Mouse (Mus musculus) embryonic fibroblast, embryonic 13.5 days (primary cell): ENCODE results near the gene Pde4d. TPM values are rescaled to one million over a fixed set of nuclear protein-coding genes. Genes with fewer than 3 reads are reported as not detected.

ENCODE experiments used
- H3K27ac ChIP-seq: 2 replicates; pipeline ENCODE4 v1.5.1; 2012; ENCODE audit warnings: low read length, control low read depth, inconsistent platforms; ENCODE audit not compliant: insufficient read depth
- H3K4me1 ChIP-seq: 2 replicates; pipeline ENCODE4 v1.6.1; 2011; ENCODE audit warnings: low read length; ENCODE audit not compliant: control insufficient read depth, insufficient read depth
- H3K4me3 ChIP-seq: 2 replicates; pipeline ENCODE4 v1.5.1; 2011; ENCODE audit warnings: mild to moderate bottlenecking, control low read depth, low read length; ENCODE audit not compliant: insufficient read depth
- CTCF ChIP-seq: IDR thresholded peaks from 2 replicates; pipeline ENCODE4 v1.5.1; 2011; ENCODE audit warnings: mild to moderate bottlenecking, control low read depth, low read length, moderate library complexity, borderline replicate concordance; ENCODE audit not compliant: insufficient read depth
- POLR2A ChIP-seq: IDR thresholded peaks from 2 replicates; pipeline ENCODE4 v1.6.1; 2011; ENCODE audit warnings: low read depth, mild to moderate bottlenecking, control low read depth, low read length, moderate library complexity
- polyA plus RNA-seq: library from polyadenylated mRNA; stranded (reverse); fragments of >200 nt; gene quantifications from 2 replicates; pipeline ENCODE4 v1.2.4, GENCODE M21; 2011; ENCODE audit warnings: low read depth; ENCODE audit not compliant: missing spikeins, insufficient read length

The Pde4d gene
- polyA plus RNA-seq, 1 experiment, result 26.9 TPM

DNA sequence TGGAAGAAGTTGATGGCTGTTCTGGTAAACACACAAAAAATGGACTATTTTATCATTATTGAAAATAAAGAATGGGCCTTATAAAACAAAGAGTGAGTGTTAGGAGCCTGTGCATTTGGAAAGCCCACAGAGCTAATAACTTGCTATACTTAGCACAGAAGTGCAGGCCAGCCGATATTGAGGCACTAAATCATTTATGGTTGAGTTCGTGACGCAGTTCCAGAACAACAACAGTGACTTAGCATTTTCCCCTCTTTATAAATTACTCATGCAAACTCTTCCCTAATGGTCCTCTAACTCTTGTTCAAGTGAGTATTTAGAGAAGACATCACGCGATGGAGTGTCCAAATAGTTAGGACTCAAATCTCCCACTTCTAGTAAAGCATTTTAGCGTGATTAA lies 837.7 kb downstream of the Pde4d start:
- Histone ChIP-seq H3K4me1 (no peaks in the 10 kb centered on the region), H3K27ac (no peak overlapping the region), H3K4me3 (no peak overlapping the region)
- TF ChIP-seq POLR2A (no peak), CTCF (no peak)

DNA sequence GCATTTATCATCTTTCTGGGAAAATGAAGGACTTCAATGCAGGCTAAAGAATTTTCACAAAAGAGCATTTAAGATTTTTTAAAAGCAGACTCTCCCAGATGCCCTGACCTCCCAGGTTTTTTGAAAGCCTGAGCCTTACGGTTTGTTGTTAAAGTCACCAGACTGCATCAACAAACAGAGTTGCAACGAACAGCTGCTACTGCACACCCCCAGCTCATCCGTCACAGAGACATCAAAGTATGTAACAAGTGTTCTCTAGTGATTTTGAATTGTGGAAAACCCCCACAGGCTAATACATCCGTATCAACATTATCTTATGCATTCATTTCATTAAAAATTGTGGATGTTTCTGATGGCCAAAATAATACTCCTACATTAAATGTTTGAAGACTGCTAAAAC lies 841.2 kb downstream of the Pde4d start:
- Histone ChIP-seq H3K27ac (no peak overlapping the region), H3K4me3 (no peak overlapping the region), H3K4me1 (no peaks in the 10 kb centered on the region)
- TF ChIP-seq CTCF, result no peak
- no peak for TF ChIP-seq POLR2A

DNA sequence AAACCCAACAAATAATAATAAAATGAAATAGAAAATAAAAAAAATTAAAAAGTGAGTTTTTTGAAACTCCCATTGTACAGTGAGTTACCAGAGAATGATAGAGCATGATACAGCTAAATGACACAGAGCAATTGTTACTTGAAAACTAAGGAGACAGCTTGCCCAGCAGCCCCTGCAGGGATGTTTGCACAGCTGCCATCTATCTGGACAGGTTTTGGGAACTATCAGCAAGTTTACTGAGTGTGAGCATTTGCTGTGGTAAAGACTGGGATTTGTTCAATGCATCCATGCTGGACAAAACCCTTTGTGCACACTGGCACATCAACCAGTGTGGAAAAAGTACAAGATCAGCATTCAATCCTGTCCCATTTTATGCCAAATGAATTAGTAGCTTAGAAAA lies 843.3 kb downstream of the Pde4d start:
- H3K4me1 ChIP-seq, result no peaks in the 10 kb centered on the region
- no peak for TF ChIP-seq CTCF
- no peak for TF ChIP-seq POLR2A
- no peak overlapping the region for H3K27ac ChIP-seq
- H3K4me3 ChIP-seq, result no peak overlapping the region

DNA sequence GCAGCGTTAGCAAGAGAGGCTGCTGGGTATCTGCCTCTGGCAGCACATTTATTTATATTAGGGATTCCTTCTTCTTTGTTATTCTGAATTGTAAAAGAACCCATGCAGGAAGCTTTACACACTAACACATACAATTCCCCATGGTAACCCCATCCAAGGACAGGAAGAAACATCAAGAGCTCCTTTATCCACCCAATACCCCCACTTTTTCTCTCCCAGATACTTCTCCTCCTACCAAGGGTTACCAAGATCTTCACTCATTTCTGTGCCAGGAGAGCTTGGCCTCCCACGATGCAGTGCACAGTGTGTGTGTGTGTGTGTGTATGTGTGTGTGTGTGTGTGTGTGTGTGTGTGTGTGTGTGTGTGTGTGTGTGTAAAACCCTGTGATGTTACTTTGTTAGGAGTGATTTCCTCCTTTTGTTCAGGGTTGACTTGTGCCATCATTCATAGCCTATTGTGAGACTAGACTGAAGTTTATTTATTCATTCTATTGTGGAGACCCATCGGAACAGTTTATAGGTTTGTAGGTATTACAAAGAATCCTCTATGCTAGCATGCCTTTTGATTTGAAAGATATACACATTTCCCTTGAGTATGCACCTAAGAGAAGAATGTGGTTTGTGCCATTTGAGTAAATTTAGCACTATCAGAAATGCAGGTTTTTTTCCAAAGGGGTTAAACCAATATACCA lies 846.7 kb downstream of the Pde4d start:
- Histone ChIP-seq H3K27ac (no peak overlapping the region), H3K4me1 (no peaks in the 10 kb centered on the region), H3K4me3 (no peak overlapping the region)
- TF ChIP-seq CTCF (no peak), POLR2A (no peak)

DNA sequence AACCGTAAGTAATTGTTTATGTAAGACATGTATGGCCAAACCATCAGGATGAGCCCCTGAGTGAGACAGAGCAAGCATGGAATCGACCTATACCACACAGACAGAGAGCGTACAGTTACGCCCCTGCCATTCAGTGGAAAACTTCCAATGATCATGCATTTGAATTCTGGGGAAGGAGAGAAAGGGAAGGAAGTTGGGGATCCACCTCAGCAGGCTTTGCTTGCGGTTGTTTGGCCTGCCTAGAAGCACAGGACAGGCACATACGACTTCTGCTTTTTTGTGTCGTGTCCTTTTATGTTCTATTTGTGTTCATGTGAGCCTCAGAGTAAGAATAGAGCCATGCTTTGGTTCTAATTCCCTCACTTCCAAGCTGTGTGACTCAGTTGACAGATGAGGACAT lies 849.1 kb downstream of the Pde4d start:
- no peaks in the 10 kb centered on the region for H3K4me1 ChIP-seq
- TF ChIP-seq CTCF (no peak), POLR2A (no peak)
- H3K27ac ChIP-seq, result no peak overlapping the region
- no peak overlapping the region for H3K4me3 ChIP-seq

DNA sequence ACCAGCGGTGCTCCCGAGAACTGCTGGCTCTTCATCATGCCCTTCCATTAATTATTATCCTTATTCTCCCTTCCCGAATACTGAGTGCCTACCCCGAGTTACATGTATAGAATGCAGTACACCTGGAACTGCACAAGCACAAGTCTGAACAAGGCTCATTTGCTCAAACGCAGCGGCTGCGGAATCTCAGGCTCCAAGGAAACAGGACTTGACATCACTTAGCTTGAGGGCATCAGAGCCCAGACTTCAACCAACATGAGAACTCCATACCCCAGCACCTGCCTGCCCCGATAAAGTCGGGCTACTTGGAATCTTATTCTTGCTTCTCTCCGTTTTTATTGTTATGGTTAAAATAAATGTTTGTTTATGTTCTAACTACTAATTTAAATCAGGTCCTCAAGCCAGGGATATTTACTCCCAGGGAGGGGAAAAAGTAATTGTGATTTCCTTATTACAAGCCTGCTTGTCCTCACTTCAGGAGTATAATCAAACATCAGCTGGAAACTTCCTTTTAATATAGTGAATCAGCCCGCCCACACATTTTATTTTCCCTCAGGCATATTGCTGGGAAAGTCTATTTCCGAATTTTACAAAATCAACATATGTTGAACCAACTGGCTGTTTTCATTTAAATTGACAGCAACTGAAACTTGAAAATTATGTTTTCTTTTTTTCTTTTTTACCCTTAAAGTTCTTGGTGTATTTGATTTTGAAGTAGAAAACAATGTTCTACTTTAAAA lies 849.9 kb downstream of the Pde4d start:
- Histone ChIP-seq H3K4me3 (no peak overlapping the region), H3K27ac (no peak overlapping the region), H3K4me1 (no peaks in the 10 kb centered on the region)
- TF ChIP-seq POLR2A, result no peak
- TF ChIP-seq CTCF, result no peak

DNA sequence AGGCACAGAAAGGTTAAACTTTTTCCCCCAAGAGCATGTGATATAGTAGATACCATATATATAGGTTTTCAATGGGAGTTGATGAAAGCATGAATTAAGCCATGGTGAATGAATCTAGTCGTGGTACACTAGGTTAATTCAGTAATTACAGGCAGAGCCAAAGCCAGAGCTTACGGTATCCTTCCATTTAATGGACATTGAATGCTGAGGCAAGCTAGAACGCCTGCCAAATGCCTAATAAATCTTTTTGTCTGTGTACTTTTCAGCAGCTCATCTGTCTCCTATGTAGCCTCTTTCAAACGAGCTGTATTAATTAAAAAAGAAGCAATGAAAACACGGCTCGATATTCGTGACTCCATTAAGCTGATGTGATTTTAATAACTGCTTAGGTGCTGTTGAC lies 862.8 kb downstream of the Pde4d start:
- no peak overlapping the region for H3K27ac ChIP-seq
- no peak overlapping the region for H3K4me3 ChIP-seq
- TF ChIP-seq POLR2A, result no peak
- TF ChIP-seq CTCF, result no peak
- peaks cover 3% of the 10 kb centered on the region; the same call in 1 of the 2 replicates for H3K4me1 ChIP-seq

DNA sequence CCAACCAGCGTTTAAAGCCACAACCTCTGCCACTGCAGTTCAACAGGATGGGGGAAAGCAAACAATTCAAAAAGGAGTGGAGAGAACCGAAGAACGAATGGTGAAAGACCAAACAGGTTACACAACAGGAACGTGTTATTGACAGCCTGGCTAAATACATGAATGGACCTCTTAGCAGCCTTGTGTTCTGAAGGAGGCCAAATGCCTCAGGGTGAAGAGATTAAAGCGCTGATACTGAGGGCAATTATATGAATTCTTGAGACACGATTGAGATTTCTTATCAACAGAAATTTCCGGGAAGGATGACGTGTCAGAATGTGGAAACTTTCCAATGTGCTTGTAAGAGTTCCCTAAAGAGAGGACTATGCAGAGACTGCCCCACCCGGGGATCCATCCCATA lies 865.9 kb downstream of the Pde4d start:
- H3K27ac ChIP-seq, result no peak overlapping the region
- TF ChIP-seq POLR2A, result no peak
- TF ChIP-seq CTCF, result no peak
- no peak overlapping the region for H3K4me3 ChIP-seq
- peaks cover 3% of the 10 kb centered on the region; the same call in 1 of the 2 replicates for H3K4me1 ChIP-seq

DNA sequence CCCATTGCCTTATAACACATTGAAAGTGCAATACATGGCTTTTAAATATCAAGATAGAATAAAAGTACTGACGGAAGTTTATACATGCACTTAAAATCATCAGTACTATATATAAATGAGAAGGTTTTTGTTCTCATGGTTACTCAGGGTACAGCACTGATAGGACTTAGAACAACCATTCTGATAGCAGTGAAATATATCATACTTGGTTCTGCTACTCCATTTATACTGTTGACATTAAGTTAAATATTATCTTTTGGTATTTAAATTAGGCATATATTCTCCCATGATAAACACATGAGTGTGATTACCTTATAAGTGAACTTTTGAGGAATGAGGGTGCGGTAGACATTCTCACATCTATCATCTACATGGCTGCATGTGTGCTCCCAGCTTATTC lies 867.9 kb downstream of the Pde4d start:
- no peak for TF ChIP-seq CTCF
- no peak for TF ChIP-seq POLR2A
- Histone ChIP-seq H3K4me1 (peaks cover 3% of the 10 kb centered on the region; the same call in 1 of the 2 replicates), H3K4me3 (no peak overlapping the region), H3K27ac (no peak overlapping the region)

DNA sequence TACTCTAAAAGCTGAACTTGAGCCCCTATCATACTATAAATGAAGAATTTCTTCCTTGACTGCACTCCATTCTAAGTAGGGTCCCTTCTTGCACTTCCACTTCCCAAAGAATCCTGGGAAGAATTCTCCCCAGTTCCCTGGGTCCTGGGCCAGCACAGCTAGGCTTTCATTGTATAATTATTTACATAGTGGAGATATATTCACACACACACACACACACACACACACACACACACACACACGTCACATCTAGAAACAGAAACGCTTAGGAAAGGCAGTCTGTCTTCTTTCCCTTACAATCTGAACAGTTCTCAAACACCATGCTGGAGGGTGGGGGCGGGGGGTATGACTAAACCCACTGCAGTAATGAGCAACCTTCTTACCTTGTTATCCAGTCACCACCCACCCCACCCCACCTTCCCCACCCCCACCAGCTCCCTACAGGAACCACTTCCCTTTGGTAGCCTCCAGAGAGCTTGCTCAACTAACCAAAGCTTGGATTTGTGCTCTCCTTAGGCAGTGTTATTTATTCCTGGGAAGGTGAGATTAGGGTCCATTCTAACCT lies 868.8 kb downstream of the Pde4d start:
- TF ChIP-seq POLR2A (no peak), CTCF (no peak)
- Histone ChIP-seq H3K27ac (no peak overlapping the region), H3K4me3 (no peak overlapping the region), H3K4me1 (peaks cover 3% of the 10 kb centered on the region; the same call in 1 of the 2 replicates)
